Mouse (Mus musculus) layer of hippocampus, adult 18-20 months (tissue): ENCODE results near the gene Lmbrd1. TPM values are rescaled to one million over a fixed set of nuclear protein-coding genes. Genes with fewer than 3 reads are reported as not detected.
A peak's percentile ranks its signal among the peaks of the same experiment; 100 is the strongest.
"Not testable (repeated sequence)": the region's sequence is repeated elsewhere in the genome, so short reads cannot be mapped to it uniquely, and the experiment has no call there.

Source experiments
- DNase-seq, 2 experiments: peaks; one replicate each; pipeline ENCODE4 v3.0.0; 2022; ENCODE audit warnings: low spot score in 2 of 2
- total RNA-seq, 2 experiments: library from RNA; stranded (reverse); gene quantifications; 2 replicates each; pipeline ENCODE4 v1.2.3; 2021

The Lmbrd1 gene
- total RNA-seq, 2 experiments from 2014 or later = 113 to 114 TPM

- DNase-seq = no peak
Measured at GRCm38 (mm10) chr1:24720209-24720608, 41.8 kb downstream of the Lmbrd1 start.

DNA sequence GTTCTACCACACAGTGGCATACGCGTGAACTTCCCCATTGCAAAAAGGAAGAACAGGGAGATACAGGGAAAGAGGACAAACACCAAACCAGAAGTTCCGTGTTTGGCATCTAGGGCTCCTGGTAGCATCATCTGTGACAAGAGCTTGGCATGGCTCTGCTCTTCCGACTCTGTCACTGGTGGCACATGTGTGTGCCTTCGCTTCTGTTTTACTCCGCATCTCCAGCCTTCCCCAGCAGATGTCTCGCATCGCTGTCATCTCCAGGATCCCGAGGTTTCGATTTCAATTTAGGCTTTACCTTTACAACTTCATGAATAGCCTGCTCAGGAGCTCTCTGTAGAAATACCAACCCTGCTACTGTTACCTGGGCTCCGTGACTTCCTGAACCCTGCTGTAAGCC is 51.4 kb downstream of the Lmbrd1 start:
- peak in 1 of 2 experiments; percentile 34 for DNase-seq

- DNase-seq = no peak
Measured at GRCm38 (mm10) chr1:24732286-24732685, 53.9 kb downstream of the Lmbrd1 start.

GRCm38 (mm10) chr1:24734866-24735265 is 56.4 kb downstream of the Lmbrd1 start:
- no peak for DNase-seq

GRCm38 (mm10) chr1:24740903-24741302 is 62.5 kb downstream of the Lmbrd1 start:
- DNase-seq = no peak

DNA sequence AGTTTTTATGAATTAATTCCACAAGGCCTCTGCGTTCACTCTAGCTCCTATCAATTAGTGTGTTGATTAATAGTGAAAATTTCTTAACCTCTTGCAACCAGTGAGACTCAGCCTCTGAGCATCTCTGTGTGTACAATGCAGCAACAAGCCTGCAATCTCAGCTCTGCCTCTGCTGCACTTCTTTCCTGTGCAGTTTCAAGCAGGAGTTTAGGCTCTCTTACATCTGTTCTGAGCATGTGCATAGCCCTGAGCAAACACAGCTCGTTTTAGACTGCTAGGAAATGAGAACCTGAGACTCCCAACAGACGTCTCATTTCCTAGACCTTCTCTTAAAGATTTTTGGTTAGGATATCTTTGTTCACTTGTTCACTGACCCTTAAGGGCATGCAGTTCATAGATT is 63.1 kb downstream of the Lmbrd1 start:
- DNase-seq = no peak

- DNase-seq = no peak
Measured at GRCm38 (mm10) chr1:24743191-24743924, 64.9 kb downstream of the Lmbrd1 start.

- DNase-seq = no peak
Measured at GRCm38 (mm10) chr1:24752715-24753114, 74.3 kb downstream of the Lmbrd1 start.

DNA sequence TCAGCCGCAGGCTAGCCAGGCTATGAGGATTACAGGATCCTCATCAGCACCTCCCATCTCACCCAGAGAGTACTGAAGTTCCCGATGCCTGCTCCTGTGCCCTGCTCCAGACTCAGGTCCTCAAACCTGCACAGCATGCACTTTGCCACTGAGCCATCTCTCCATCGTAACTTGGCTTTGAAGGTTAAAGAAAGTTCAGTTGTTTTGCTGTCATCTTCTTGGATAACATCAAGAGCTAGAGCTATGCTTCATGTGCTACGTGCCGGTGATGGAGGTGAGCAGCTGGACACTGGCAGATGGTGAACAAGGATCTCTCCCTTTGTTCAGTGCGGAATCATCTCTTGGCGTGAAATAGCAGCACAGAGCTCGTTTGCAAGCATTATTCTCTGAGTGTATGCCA is 80.1 kb downstream of the Lmbrd1 start:
- DNase-seq = peak in 1 of 2 experiments; percentile 49

DNA sequence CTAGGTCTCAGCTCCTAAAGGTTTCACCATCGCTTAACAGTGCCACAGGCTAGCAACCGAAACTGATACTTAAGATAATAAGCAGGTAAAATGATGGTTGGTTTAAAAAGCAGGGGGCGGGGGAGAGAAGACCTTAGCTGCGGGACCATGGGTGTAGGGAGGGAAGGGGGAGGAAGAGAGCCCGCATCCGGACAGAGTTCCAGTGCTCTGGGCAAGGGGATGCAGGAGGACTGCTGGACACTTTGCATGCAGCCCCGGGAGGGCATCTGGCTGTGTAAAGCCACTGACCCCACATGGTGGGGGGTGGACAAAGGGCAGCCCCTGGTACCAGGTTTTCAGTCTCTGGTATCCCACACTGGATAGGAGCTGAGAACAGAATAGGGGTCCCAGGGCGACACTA is 88.0 kb downstream of the Lmbrd1 start:
- DNase-seq = no peak

GRCm38 (mm10) chr1:24767197-24767596 is 88.8 kb downstream of the Lmbrd1 start:
- not testable (repeated sequence) for DNase-seq

DNA sequence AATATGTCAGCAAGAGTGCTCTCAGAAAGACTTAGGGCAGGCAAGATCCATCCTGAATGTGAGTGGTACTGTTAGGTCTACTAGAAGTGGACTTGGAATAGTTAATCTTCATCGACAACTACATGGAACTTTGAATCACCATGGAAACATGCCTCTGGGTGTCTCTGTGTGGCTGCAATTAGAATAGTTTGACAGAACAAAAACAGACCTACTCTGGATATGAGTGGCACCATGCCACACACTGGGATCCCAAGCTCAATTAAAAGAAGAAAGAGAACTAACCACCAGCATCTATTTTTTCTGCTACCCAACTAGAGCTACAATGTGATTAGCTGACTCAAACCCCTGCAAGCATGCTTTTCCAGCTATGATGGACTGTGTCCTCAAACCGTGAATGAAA is 95.2 kb downstream of the Lmbrd1 start:
- DNase-seq = peak in 1 of 2 experiments; percentile 57

DNA sequence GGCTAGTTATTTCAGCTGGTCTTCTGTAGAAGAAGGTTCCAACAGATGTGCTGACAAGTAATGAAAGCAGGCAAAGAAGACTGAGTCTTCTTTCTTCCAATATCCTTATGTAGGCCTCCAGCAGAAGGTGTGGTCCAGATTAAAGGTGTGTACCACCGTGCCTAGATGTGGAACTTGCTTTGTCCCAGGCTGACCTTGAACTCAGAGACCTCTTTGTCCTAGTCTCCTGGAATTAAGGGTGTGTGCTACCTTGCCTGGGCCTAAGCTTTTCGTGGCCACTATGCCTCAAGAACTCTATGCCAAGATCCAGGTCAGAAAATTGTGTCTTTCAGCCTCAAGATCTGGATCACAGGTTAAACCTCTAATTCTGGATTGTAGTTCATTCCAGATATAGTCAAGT is 98.1 kb downstream of the Lmbrd1 start:
- DNase-seq = no peak

GRCm38 (mm10) chr1:24793168-24793567 is 114.7 kb downstream of the Lmbrd1 start:
- DNase-seq = no peak

- DNase-seq = not testable (repeated sequence)
Measured at GRCm38 (mm10) chr1:24807971-24808370, 129.5 kb downstream of the Lmbrd1 start.

Other genes starting within 250 kb of the Lmbrd1 start
- 10 to 100 TPM; 17.8 to 19.4 TPM for gene Col19a1, start 91.2 kb upstream of the Lmbrd1 start, total RNA-seq